Mouse (Mus musculus) kidney, adult 2 months (tissue): ENCODE measurements around the gene Hsp90ab1.

Source experiments
- CTCF ChIP-seq: fragments of 200-500 bp; conservative IDR thresholded peaks from 2 replicates; pipeline ENCODE4 v1.5.1; 2011; ENCODE audit warnings: low read depth, mild to moderate bottlenecking, control low read depth, low read length, moderate library complexity, mixed read lengths; ENCODE audit not compliant: insufficient read depth, insufficient read length
- POLR2A ChIP-seq: fragments of 200-500 bp; IDR thresholded peaks from one replicate; pipeline ENCODE4 v1.6.1; 2011; ENCODE audit warnings: low read depth, low read length, control low read depth

DNA sequence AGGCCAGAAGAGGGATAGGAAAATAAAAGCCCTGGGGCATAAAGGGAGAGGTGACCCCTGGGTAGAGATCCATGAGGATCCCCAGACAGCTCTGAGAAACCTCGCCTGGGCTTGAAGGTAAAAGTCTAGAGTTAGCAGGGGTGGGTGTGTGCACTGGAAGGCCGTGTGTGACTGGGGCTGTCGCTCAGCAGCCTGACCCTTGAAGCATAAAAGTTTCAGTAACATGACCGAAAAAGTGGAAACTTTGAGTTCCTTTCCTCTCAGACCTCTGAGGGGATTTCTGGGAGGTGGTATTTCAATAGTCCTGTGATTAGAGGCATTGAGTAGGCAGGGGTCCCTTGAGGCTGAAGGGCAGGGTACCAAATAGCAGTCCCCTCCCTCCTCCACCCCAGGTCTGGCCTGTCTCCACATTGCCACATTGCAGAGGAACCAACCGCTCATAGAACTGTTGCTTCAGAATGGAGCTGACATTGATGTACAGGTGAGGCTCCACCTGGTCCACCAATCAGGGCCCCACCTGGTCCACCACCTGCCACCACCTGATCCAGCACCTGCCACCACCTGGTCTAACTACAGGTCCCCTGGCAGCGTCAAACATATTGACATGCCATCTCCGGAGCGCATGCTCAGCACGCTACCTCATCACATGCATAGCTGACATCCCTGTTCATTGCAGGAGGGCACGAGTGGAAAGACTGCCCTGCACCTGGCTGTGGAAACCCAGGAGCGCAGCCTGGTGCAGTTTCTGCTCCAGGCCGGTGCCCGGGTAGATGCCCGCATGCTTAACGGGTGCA lies 13.1 kb downstream of the Hsp90ab1 start:
- TF ChIP-seq CTCF = no peak
- TF ChIP-seq POLR2A = no peak
